Mouse (Mus musculus): Measurements from ENCODE around the gene Rnf144b. TPM values are rescaled to one million over a fixed set of nuclear protein-coding genes. Genes with fewer than 3 reads are reported as not detected.
A peak's percentile ranks its signal among the peaks of the same experiment; 100 is the strongest.

Gene Rnf144b
- polyA plus RNA-seq, 1 experiment from 2014 or later: 2.3 TPM

GRCm38 (mm10) chr13:47146388-47146787, 23.9 kb downstream of the Rnf144b start:
- H3K27ac ChIP-seq (replicated peaks in 1 of 2; ENCODE audit: control insufficient read depth in 1 of 2, insufficient read depth in 1 of 2, low read depth in 2 of 2, low read length in 2 of 2): peak overlapping the region; percentile 82 to 85
- peak overlapping the region; percentile 41; the same call in 1 of the 2 replicates for H3K9ac ChIP-seq (ENCODE audit: low read length)
- H3K4me3 ChIP-seq (ENCODE audit: control insufficient read depth in 1 of 2, insufficient read depth in 1 of 2, low read depth in 1 of 2, low read length in 2 of 2): no peak overlapping the region
- H3K4me1 ChIP-seq (ENCODE audit: control insufficient read depth in 2 of 2, insufficient read depth in 2 of 2, low read length in 2 of 2): peaks cover 29 to 52% of the 10 kb centered on the region in 2 experiments
- peak overlapping the region; percentile 44 for H3K4me2 ChIP-seq (ENCODE audit: low read length)
- no peaks in the 10 kb centered on the region for H3K9me3 ChIP-seq (ENCODE audit: control insufficient read depth, low read length)
- WGBS: 28% methylated on average over 7 of the region's 7 CpGs
- no peaks in the 10 kb centered on the region for H3K27me3 ChIP-seq (ENCODE audit: control insufficient read depth, insufficient read depth, low read length)
- H3K36me3 ChIP-seq (ENCODE audit: control insufficient read depth, insufficient read depth, low read length): no peaks in the 10 kb centered on the region
- ATAC-seq (ENCODE audit: insufficient number of reproducible peaks, insufficient read depth, low FRiP score, low read depth): no peak

- peak overlapping the region; percentile 67 to 78 for H3K27ac ChIP-seq (replicated peaks in 1 of 2; ENCODE audit: control insufficient read depth in 1 of 2, insufficient read depth in 1 of 2, low read depth in 2 of 2, low read length in 2 of 2)
- no peaks in the 10 kb centered on the region for H3K36me3 ChIP-seq (ENCODE audit: control insufficient read depth, insufficient read depth, low read length)
- no peaks in the 10 kb centered on the region for H3K9me3 ChIP-seq (ENCODE audit: control insufficient read depth, low read length)
- WGBS: 14% methylated on average over 11 of the region's 11 CpGs
- no peaks in the 10 kb centered on the region for H3K27me3 ChIP-seq (ENCODE audit: control insufficient read depth, insufficient read depth, low read length)
- H3K4me1 ChIP-seq (ENCODE audit: control insufficient read depth in 2 of 2, insufficient read depth in 2 of 2, low read length in 2 of 2): peaks cover 29 to 48% of the 10 kb centered on the region in 2 experiments
- peak overlapping the region; percentile 61 for H3K9ac ChIP-seq (ENCODE audit: low read length)
- peak overlapping the region; percentile 57 for H3K4me2 ChIP-seq (ENCODE audit: low read length)
- peak overlapping the region; percentile 25 to 28 for H3K4me3 ChIP-seq (ENCODE audit: control insufficient read depth in 1 of 2, insufficient read depth in 1 of 2, low read depth in 1 of 2, low read length in 2 of 2)
- no peak for ATAC-seq (ENCODE audit: insufficient number of reproducible peaks, insufficient read depth, low FRiP score, low read depth)
Observed at GRCm38 (mm10) chr13:47148573-47148972, 26.1 kb downstream of the Rnf144b start.

GRCm38 (mm10) chr13:47149993-47150392, 27.5 kb downstream of the Rnf144b start:
- H3K9me3 ChIP-seq (ENCODE audit: control insufficient read depth, low read length): no peaks in the 10 kb centered on the region
- peaks cover 24 to 43% of the 10 kb centered on the region in 2 experiments for H3K4me1 ChIP-seq (ENCODE audit: control insufficient read depth in 2 of 2, insufficient read depth in 2 of 2, low read length in 2 of 2)
- no peak for ATAC-seq (ENCODE audit: insufficient number of reproducible peaks, insufficient read depth, low FRiP score, low read depth)
- no peak overlapping the region for H3K9ac ChIP-seq (ENCODE audit: low read length)
- H3K4me2 ChIP-seq (ENCODE audit: low read length): no peak overlapping the region
- H3K4me3 ChIP-seq (ENCODE audit: control insufficient read depth in 1 of 2, insufficient read depth in 1 of 2, low read depth in 1 of 2, low read length in 2 of 2): no peak overlapping the region
- no peaks in the 10 kb centered on the region for H3K27me3 ChIP-seq (ENCODE audit: control insufficient read depth, insufficient read depth, low read length)
- no peak overlapping the region for H3K27ac ChIP-seq (replicated peaks in 1 of 2; ENCODE audit: control insufficient read depth in 1 of 2, insufficient read depth in 1 of 2, low read depth in 2 of 2, low read length in 2 of 2)
- WGBS: 88% methylated on average over 10 of the region's 10 CpGs
- no peaks in the 10 kb centered on the region for H3K36me3 ChIP-seq (ENCODE audit: control insufficient read depth, insufficient read depth, low read length)

GRCm38 (mm10) chr13:47151060-47151459, 28.6 kb downstream of the Rnf144b start:
- no peaks in the 10 kb centered on the region for H3K27me3 ChIP-seq (ENCODE audit: control insufficient read depth, insufficient read depth, low read length)
- H3K9ac ChIP-seq (ENCODE audit: low read length): no peak overlapping the region
- no peak overlapping the region for H3K27ac ChIP-seq (replicated peaks in 1 of 2; ENCODE audit: control insufficient read depth in 1 of 2, insufficient read depth in 1 of 2, low read depth in 2 of 2, low read length in 2 of 2)
- 95% methylated on average over 14 of the region's 14 CpGs for WGBS
- ATAC-seq (ENCODE audit: insufficient number of reproducible peaks, insufficient read depth, low FRiP score, low read depth): no peak
- H3K4me1 ChIP-seq (ENCODE audit: control insufficient read depth in 2 of 2, insufficient read depth in 2 of 2, low read length in 2 of 2): peaks cover 19 to 32% of the 10 kb centered on the region in 2 experiments
- no peaks in the 10 kb centered on the region for H3K36me3 ChIP-seq (ENCODE audit: control insufficient read depth, insufficient read depth, low read length)
- H3K9me3 ChIP-seq (ENCODE audit: control insufficient read depth, low read length): no peaks in the 10 kb centered on the region
- no peak overlapping the region for H3K4me3 ChIP-seq (ENCODE audit: control insufficient read depth in 1 of 2, insufficient read depth in 1 of 2, low read depth in 1 of 2, low read length in 2 of 2)
- no peak overlapping the region for H3K4me2 ChIP-seq (ENCODE audit: low read length)

- Histone ChIP-seq H3K27ac (replicated peaks in 1 of 2; ENCODE audit: control insufficient read depth in 1 of 2, insufficient read depth in 1 of 2, low read depth in 2 of 2, low read length in 2 of 2) (no peak overlapping the region), H3K9ac (ENCODE audit: low read length) (no peak overlapping the region), H3K9me3 (ENCODE audit: control insufficient read depth, low read length) (no peaks in the 10 kb centered on the region), H3K36me3 (ENCODE audit: control insufficient read depth, insufficient read depth, low read length) (no peaks in the 10 kb centered on the region), H3K27me3 (ENCODE audit: control insufficient read depth, insufficient read depth, low read length) (no peaks in the 10 kb centered on the region), H3K4me2 (ENCODE audit: low read length) (no peak overlapping the region), H3K4me1 (ENCODE audit: control insufficient read depth in 2 of 2, insufficient read depth in 2 of 2, low read length in 2 of 2) (peaks cover 10 to 19% of the 10 kb centered on the region in 2 experiments), H3K4me3 (ENCODE audit: control insufficient read depth in 1 of 2, insufficient read depth in 1 of 2, low read depth in 1 of 2, low read length in 2 of 2) (no peak overlapping the region)
- no peak for ATAC-seq (ENCODE audit: insufficient number of reproducible peaks, insufficient read depth, low FRiP score, low read depth)
- 35% methylated on average over 7 of the region's 7 CpGs for WGBS
Observed at GRCm38 (mm10) chr13:47152390-47152789, 29.9 kb downstream of the Rnf144b start.

GRCm38 (mm10) chr13:47153206-47153605, 30.8 kb downstream of the Rnf144b start:
- Histone ChIP-seq H3K4me1 (ENCODE audit: control insufficient read depth in 2 of 2, insufficient read depth in 2 of 2, low read length in 2 of 2) (peaks cover 4 to 11% of the 10 kb centered on the region in 2 experiments; a peak in 3 of 4 replicates), H3K4me3 (ENCODE audit: control insufficient read depth in 1 of 2, insufficient read depth in 1 of 2, low read depth in 1 of 2, low read length in 2 of 2) (no peak overlapping the region), H3K9ac (ENCODE audit: low read length) (no peak overlapping the region), H3K9me3 (ENCODE audit: control insufficient read depth, low read length) (no peaks in the 10 kb centered on the region), H3K4me2 (ENCODE audit: low read length) (no peak overlapping the region), H3K36me3 (ENCODE audit: control insufficient read depth, insufficient read depth, low read length) (no peaks in the 10 kb centered on the region), H3K27me3 (ENCODE audit: control insufficient read depth, insufficient read depth, low read length) (no peaks in the 10 kb centered on the region), H3K27ac (replicated peaks in 1 of 2; ENCODE audit: control insufficient read depth in 1 of 2, insufficient read depth in 1 of 2, low read depth in 2 of 2, low read length in 2 of 2) (no peak overlapping the region)
- WGBS: 71% methylated on average over 5 of the region's 5 CpGs
- no peak for ATAC-seq (ENCODE audit: insufficient number of reproducible peaks, insufficient read depth, low FRiP score, low read depth)

GRCm38 (mm10) chr13:47154866-47155265, 32.4 kb downstream of the Rnf144b start:
- no peaks in the 10 kb centered on the region for H3K9me3 ChIP-seq (ENCODE audit: control insufficient read depth, low read length)
- H3K4me1 ChIP-seq (ENCODE audit: control insufficient read depth in 2 of 2, insufficient read depth in 2 of 2, low read length in 2 of 2): no peaks in the 10 kb centered on the region
- no peak overlapping the region for H3K9ac ChIP-seq (ENCODE audit: low read length)
- no peak for ATAC-seq (ENCODE audit: insufficient number of reproducible peaks, insufficient read depth, low FRiP score, low read depth)
- H3K4me2 ChIP-seq (ENCODE audit: low read length): no peak overlapping the region
- WGBS: 79% methylated on average over 4 of the region's 4 CpGs
- no peaks in the 10 kb centered on the region for H3K27me3 ChIP-seq (ENCODE audit: control insufficient read depth, insufficient read depth, low read length)
- no peaks in the 10 kb centered on the region for H3K36me3 ChIP-seq (ENCODE audit: control insufficient read depth, insufficient read depth, low read length)
- H3K4me3 ChIP-seq (ENCODE audit: control insufficient read depth in 1 of 2, insufficient read depth in 1 of 2, low read depth in 1 of 2, low read length in 2 of 2): no peak overlapping the region
- no peak overlapping the region for H3K27ac ChIP-seq (replicated peaks in 1 of 2; ENCODE audit: control insufficient read depth in 1 of 2, insufficient read depth in 1 of 2, low read depth in 2 of 2, low read length in 2 of 2)

- Histone ChIP-seq H3K4me3 (ENCODE audit: control insufficient read depth in 1 of 2, insufficient read depth in 1 of 2, low read depth in 1 of 2, low read length in 2 of 2) (no peak overlapping the region), H3K36me3 (ENCODE audit: control insufficient read depth, insufficient read depth, low read length) (no peaks in the 10 kb centered on the region), H3K4me1 (ENCODE audit: control insufficient read depth in 2 of 2, insufficient read depth in 2 of 2, low read length in 2 of 2) (no peaks in the 10 kb centered on the region), H3K9ac (ENCODE audit: low read length) (no peak overlapping the region), H3K9me3 (ENCODE audit: control insufficient read depth, low read length) (no peaks in the 10 kb centered on the region), H3K4me2 (ENCODE audit: low read length) (no peak overlapping the region), H3K27me3 (ENCODE audit: control insufficient read depth, insufficient read depth, low read length) (no peaks in the 10 kb centered on the region), H3K27ac (replicated peaks in 1 of 2; ENCODE audit: control insufficient read depth in 1 of 2, insufficient read depth in 1 of 2, low read depth in 2 of 2, low read length in 2 of 2) (no peak overlapping the region)
- ATAC-seq (ENCODE audit: insufficient number of reproducible peaks, insufficient read depth, low FRiP score, low read depth): no peak
- WGBS: 45% methylated on average over 5 of the region's 5 CpGs
Observed at GRCm38 (mm10) chr13:47156841-47157240, 34.4 kb downstream of the Rnf144b start.
